Comparison of ENCODE assay signal across 8 mouse cellular contexts in genomic region chr7:84086039-84086829, GRCm38 (mm10). TPM values are rescaled to one million over a fixed set of nuclear protein-coding genes. Genes with fewer than 3 reads are reported as not detected.
A peak's percentile ranks its signal among the peaks of the same experiment; 100 is the strongest.
DNase-seq lines count a peak whose midpoint lies in the region; ATAC-seq and TF ChIP-seq lines count a peak whose summit lies in the region.

TSS of gene Cemip (minus strand) at chr7:84086502.

- peak; percentile 85 for DNase-seq in adrenal gland, postnatal 25 days
- DNase-seq in heart, adult 2 months, result peak; percentile 75 to 85
- DNase-seq in kidney, adult 18-20 months, result peak; percentile 87
- peak; percentile 89 for DNase-seq in left cerebral cortex, postnatal 4 days
- peak; percentile 85 for DNase-seq in midbrain, embryonic 10.5 days (ENCODE audit: low spot score)
- peak; percentile 77 for DNase-seq in yolk sac, embryonic 10.5 days (ENCODE audit: low spot score)

- no peaks in the 10 kb centered on the region for H3K9me3 ChIP-seq in embryonic facial prominence, embryonic 12.5 days
- no peaks in the 10 kb centered on the region for H3K9me3 ChIP-seq in midbrain, embryonic 10.5 days (replicated peaks)

- H3K4me2 ChIP-seq in embryonic facial prominence, embryonic 12.5 days (replicated peaks), result peak within 1 kb of the TSS; percentile 85

- no peak for TF ChIP-seq POLR2A in heart, adult 2 months (IDR thresholded peaks at IDR 0.05; ENCODE audit: insufficient read depth, low read depth, low read length)
- no peak for TF ChIP-seq POLR2A in small intestine, adult 2 months (IDR thresholded peaks at IDR 0.05; ENCODE audit: low read depth, low read length)

- TF ChIP-seq EP300 in heart, adult 2 months (IDR thresholded peaks at IDR 0.05; ENCODE audit: insufficient read depth, low read depth, low read length), result no peak

- peak; percentile 80 for ATAC-seq in embryonic facial prominence, embryonic 12.5 days (ENCODE audit: insufficient number of reproducible peaks, insufficient read depth, low FRiP score, low TSS enrichment)

- peaks cover 15% of the 10 kb centered on the region for H3K4me1 ChIP-seq in embryonic facial prominence, embryonic 12.5 days
- H3K4me1 ChIP-seq in heart, adult 2 months (ENCODE audit: control insufficient read depth, insufficient read depth, low read length), result no peaks in the 10 kb centered on the region
- peaks cover 19% of the 10 kb centered on the region for H3K4me1 ChIP-seq in midbrain, embryonic 10.5 days
- H3K4me1 ChIP-seq in small intestine, adult 2 months (ENCODE audit: control insufficient read depth, insufficient read depth, insufficient read length, low read length), result no peaks in the 10 kb centered on the region

- H3K27ac ChIP-seq in embryonic facial prominence, embryonic 12.5 days, result no peak within 1 kb of the TSS
- H3K27ac ChIP-seq in heart, adult 2 months, result no peak within 1 kb of the TSS
- no peak within 1 kb of the TSS for H3K27ac ChIP-seq in midbrain, embryonic 10.5 days (replicated peaks)
- H3K27ac ChIP-seq in small intestine, adult 2 months (ENCODE audit: insufficient read depth, low read depth, low read length), result no peak within 1 kb of the TSS

- no peaks in the 10 kb centered on the region for H3K36me3 ChIP-seq in embryonic facial prominence, embryonic 12.5 days
- no peaks in the 10 kb centered on the region for H3K36me3 ChIP-seq in heart, adult 2 months (ENCODE audit: control insufficient read depth, insufficient read depth, low read length)
- no peaks in the 10 kb centered on the region for H3K36me3 ChIP-seq in midbrain, embryonic 10.5 days
- no peaks in the 10 kb centered on the region for H3K36me3 ChIP-seq in small intestine, adult 2 months (ENCODE audit: control insufficient read depth, insufficient read depth, low read length)

- peak within 1 kb of the TSS; percentile 35; the same call in 1 of the 2 replicates for H3K9ac ChIP-seq in embryonic facial prominence, embryonic 12.5 days
- no peak within 1 kb of the TSS for H3K9ac ChIP-seq in heart, adult 2 months (ENCODE audit: low read depth, low read length)

- intact Hi-C loops in heart, adult 2 months (cut with DNase I), result loop anchor here (1.0 kb wide), 1 partner anchor 172 kb away; no protein-coding TSS in a partner anchor
- intact Hi-C loops in left cerebral cortex, postnatal 4 days (cut with DNase I), result loop anchor here (5.0 kb wide), 2 partner anchors 174 to 271 kb away; no protein-coding TSS in a partner anchor

- WGBS in embryonic facial prominence, embryonic 12.5 days, result 1% methylated on average over 54 of the region's 54 CpGs
- 1% methylated on average over 53 of the region's 54 CpGs for WGBS in heart, adult 2 months
- WGBS in midbrain, embryonic 10.5 days, result under 1% methylated on average over 53 of the region's 54 CpGs
- 2% methylated on average over 54 of the region's 54 CpGs for WGBS in small intestine, adult 2 months

- H3K4me3 ChIP-seq in embryonic facial prominence, embryonic 12.5 days, result peak within 1 kb of the TSS; percentile 43
- H3K4me3 ChIP-seq in heart, adult 2 months, result peak within 1 kb of the TSS; percentile 44
- peak within 1 kb of the TSS; percentile 61 for H3K4me3 ChIP-seq in midbrain, embryonic 10.5 days
- H3K4me3 ChIP-seq in small intestine, adult 2 months (ENCODE audit: low read depth, low read length), result peak within 1 kb of the TSS; percentile 58

- TF ChIP-seq CTCF in heart, adult 2 months (IDR thresholded peaks at IDR 0.05), result peak; percentile 87
- peak; percentile 78 for TF ChIP-seq CTCF in small intestine, adult 2 months (IDR thresholded peaks at IDR 0.05; ENCODE audit: extremely low read depth, insufficient read length, insufficient replicate concordance, low read depth, low read length)

- H3K79me2 ChIP-seq in heart, adult 2 months (replicated peaks; ENCODE audit: control insufficient read depth, insufficient read depth, low read length), result no peaks in the 10 kb centered on the region

- peaks cover 36% of the 10 kb centered on the region for H3K27me3 ChIP-seq in embryonic facial prominence, embryonic 12.5 days
- no peaks in the 10 kb centered on the region; the same call in 1 of the 2 replicates for H3K27me3 ChIP-seq in heart, adult 2 months (ENCODE audit: control insufficient read depth, insufficient read depth, low read length)
- peaks cover 47% of the 10 kb centered on the region for H3K27me3 ChIP-seq in midbrain, embryonic 10.5 days (ENCODE audit: low read depth, poor library complexity, severe bottlenecking)
- peaks cover 8% of the 10 kb centered on the region; the same call in 1 of the 2 replicates for H3K27me3 ChIP-seq in small intestine, adult 2 months (ENCODE audit: control insufficient read depth, insufficient read depth, low read length)

RNA-seq across cellular contexts. Expression of gene Cemip, which starts in this region (rescaled TPM):
- 1.5 and 1.6 TPM in 2 replicates for total RNA-seq in adrenal gland, postnatal 25 days (2021)
- 1.0 and 1.3 TPM in 2 replicates for polyA plus RNA-seq in embryonic facial prominence, embryonic 12.5 days (2016; fragmentation: Nextera tagmentation; extraction: Ambion mirVana)
- under 1 TPM in 1 of 2 experiments, not detected in 1; 0.14 TPM for total RNA-seq in heart, adult 2 months (2021)
- polyA plus RNA-seq in heart, adult 2 months (2012; rRNA removed), result 0.12 TPM in 1 of 2 replicates, not detected in the other
- 10 to 100 TPM; 10.1 to 11.8 TPM for total RNA-seq in left cerebral cortex, postnatal 4 days (2021)
- 0.12 and 0.68 TPM in 2 replicates for polyA plus RNA-seq in midbrain, embryonic 10.5 days (2016; fragmentation: Nextera tagmentation; extraction: Ambion mirVana)
- 0.19 and 0.27 TPM in 2 replicates for polyA plus RNA-seq in small intestine, adult 2 months (2012; rRNA removed)

Comparison
In these comparisons a context has a peak if more than half of its experiments do, and no peak if none do; other contexts are left out.
1. Peak in DNase-seq and H3K4me3 ChIP-seq in heart, adult 2 months; RNA of the gene not detected or under 1 TPM.
2. Peak in DNase-seq and H3K4me3 ChIP-seq in midbrain, embryonic 10.5 days; RNA of the gene not detected or under 1 TPM.